Comparison of ENCODE assay signal across 23 mouse cellular contexts in the genomic region with DNA sequence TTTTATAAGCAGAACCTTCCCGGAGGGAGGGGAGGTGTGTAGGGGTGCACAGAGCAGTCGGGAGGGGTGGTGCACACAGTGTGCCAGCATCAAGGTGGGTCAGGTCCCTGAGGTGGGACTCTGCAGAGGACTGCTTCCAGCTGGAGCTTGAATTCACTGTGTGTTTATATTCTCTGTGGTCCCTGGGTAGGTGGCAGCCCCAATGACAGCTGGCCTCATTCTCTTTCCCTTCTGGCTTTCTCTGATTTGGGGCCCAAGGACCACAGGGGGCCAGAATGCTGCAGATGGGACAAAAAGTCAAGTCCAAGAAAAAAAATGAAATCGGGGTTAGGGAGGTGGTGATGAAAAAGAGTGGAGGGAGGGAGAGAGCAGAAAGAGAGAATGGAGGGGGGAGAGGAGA. TPM values are rescaled to one million over a fixed set of nuclear protein-coding genes. Genes with fewer than 3 reads are reported as not detected.
DNase-seq lines count a peak whose midpoint lies in the region; ATAC-seq and TF ChIP-seq lines count a peak whose summit lies in the region.
"Had no signal": no experiment of that assay in that cellular context is flagged by ENCODE, and none has a peak within 500 bp of the region (broad histone marks: within the 10 kb centered on the region; RNA-seq: fewer than 3 reads in every experiment).

No protein-coding gene starts in this region.

- 42% methylated on average over 3 of the region's 3 CpGs for WGBS in hindbrain, postnatal 0 days
- WGBS in hindbrain, embryonic 10.5 days, result 73% methylated on average over 3 of the region's 3 CpGs
- 55% methylated on average over 3 of the region's 3 CpGs for WGBS in liver, postnatal 0 days (ENCODE audit: insufficient replicate concordance)

- no peaks in the 10 kb centered on the region for H3K9me3 ChIP-seq in hindbrain, postnatal 0 days (ENCODE audit: low read length)
- no peaks in the 10 kb centered on the region for H3K9me3 ChIP-seq in hindbrain, embryonic 10.5 days
- no peaks in the 10 kb centered on the region for H3K9me3 ChIP-seq in liver, postnatal 0 days (ENCODE audit: low read length)
- H3K9me3 ChIP-seq: embryonic facial prominence, embryonic 15.5 days; intestine, embryonic 15.5 days; midbrain, embryonic 10.5 days; neural tube, embryonic 13.5 days had no signal

- TF ChIP-seq EP300 in liver, postnatal 0 days (IDR thresholded peaks at IDR 0.05; ENCODE audit: low read depth), result no peak

- no peak for TF ChIP-seq CTCF in hindbrain, postnatal 0 days (IDR thresholded peaks at IDR 0.05; ENCODE audit: low read depth)
- no peak for TF ChIP-seq CTCF in liver, postnatal 0 days (IDR thresholded peaks at IDR 0.05; ENCODE audit: low read depth)

- no peaks in the 10 kb centered on the region for H3K27me3 ChIP-seq in hindbrain, postnatal 0 days (ENCODE audit: insufficient read depth, low read length)
- H3K27me3 ChIP-seq in hindbrain, embryonic 10.5 days (ENCODE audit: insufficient read depth, poor library complexity, severe bottlenecking), result no peaks in the 10 kb centered on the region
- H3K27me3 ChIP-seq in liver, postnatal 0 days (ENCODE audit: insufficient read depth, low read length), result no peaks in the 10 kb centered on the region
- H3K27me3 ChIP-seq: embryonic facial prominence, embryonic 15.5 days; heart, embryonic 12.5 days; intestine, embryonic 15.5 days; neural tube, embryonic 13.5 days had no signal

- no peak overlapping the region for H3K4me3 ChIP-seq in hindbrain, postnatal 0 days (ENCODE audit: low read length)
- H3K4me3 ChIP-seq in hindbrain, embryonic 10.5 days, result no peak overlapping the region
- H3K4me3 ChIP-seq in liver, postnatal 0 days (ENCODE audit: low read depth, low read length), result no peak overlapping the region
- H3K4me3 ChIP-seq: embryonic facial prominence, embryonic 15.5 days; heart, embryonic 12.5 days; intestine, embryonic 15.5 days; midbrain, embryonic 10.5 days; myocyte; neural tube, embryonic 13.5 days had no signal

- ATAC-seq in hindbrain, postnatal 0 days, result no peak
- peak; percentile 86 for ATAC-seq in cerebellum, adult (ENCODE audit: insufficient number of reproducible peaks, low FRiP score, low TSS enrichment)
- ATAC-seq in liver, postnatal 0 days, result no peak
- ATAC-seq: forebrain, embryonic 16.5 days; intestine, embryonic 15.5 days; lung, postnatal 0 days; midbrain, embryonic 16.5 days had no signal

- H3K9ac ChIP-seq in hindbrain, postnatal 0 days (replicated peaks; ENCODE audit: low read length), result no peak overlapping the region
- H3K9ac ChIP-seq in liver, postnatal 0 days (replicated peaks), result no peak overlapping the region
- H3K9ac ChIP-seq: embryonic facial prominence, embryonic 15.5 days; heart, embryonic 12.5 days; intestine, embryonic 15.5 days; neural tube, embryonic 13.5 days had no signal

- H3K27ac ChIP-seq in hindbrain, postnatal 0 days, result no peak overlapping the region
- H3K27ac ChIP-seq in hindbrain, embryonic 10.5 days, result no peak overlapping the region
- H3K27ac ChIP-seq in liver, postnatal 0 days (ENCODE audit: low read depth), result no peak overlapping the region
- H3K27ac ChIP-seq: embryonic facial prominence, embryonic 15.5 days; intestine, embryonic 15.5 days; midbrain, embryonic 10.5 days; neural tube, embryonic 13.5 days had no signal

- no peaks in the 10 kb centered on the region for H3K36me3 ChIP-seq in hindbrain, postnatal 0 days (ENCODE audit: insufficient read depth, low read length)
- no peaks in the 10 kb centered on the region for H3K36me3 ChIP-seq in hindbrain, embryonic 10.5 days
- H3K36me3 ChIP-seq in liver, postnatal 0 days (replicated peaks; ENCODE audit: insufficient read depth, low read length), result no peaks in the 10 kb centered on the region
- H3K36me3 ChIP-seq: embryonic facial prominence, embryonic 15.5 days; heart, embryonic 12.5 days; intestine, embryonic 15.5 days; midbrain, embryonic 10.5 days; neural tube, embryonic 13.5 days had no signal

- peak; percentile 45 for DNase-seq in hindbrain, postnatal 0 days (ENCODE audit: low spot score)
- DNase-seq in hindbrain, embryonic 10.5 days (ENCODE audit: low spot score), result no peak
- peak; percentile 87 for DNase-seq in cerebellum, adult 8-10 months
- peak; percentile 82 to 84 for DNase-seq in cerebellum, postnatal 36 days
- DNase-seq in kidney, adult 8-10 months, result no peak
- DNase-seq in liver, postnatal 0 days, result no peak
- DNase-seq: adrenal gland, postnatal 25 days; gastrocnemius, postnatal 10 days; heart, postnatal 10 days; kidney, adult 9 months; kidney, postnatal 36 days; right cerebral cortex, postnatal 4 days; thymus, adult 18-20 months had no signal

- no peak overlapping the region for H3K4me2 ChIP-seq in hindbrain, postnatal 0 days (ENCODE audit: low read depth, low read length)
- no peak overlapping the region for H3K4me2 ChIP-seq in liver, postnatal 0 days (ENCODE audit: low read depth, low read length)
- H3K4me2 ChIP-seq: embryonic facial prominence, embryonic 15.5 days; heart, embryonic 12.5 days; intestine, embryonic 15.5 days; neural tube, embryonic 13.5 days had no signal

- H3K4me1 ChIP-seq in hindbrain, postnatal 0 days (ENCODE audit: insufficient read depth, low read length), result no peaks in the 10 kb centered on the region
- H3K4me1 ChIP-seq in hindbrain, embryonic 10.5 days (replicated peaks), result 0 out of 2 replicates have a peak, but pooled peaks cover 4% of the 10 kb centered on the region
- H3K4me1 ChIP-seq in liver, postnatal 0 days (ENCODE audit: insufficient read depth), result no peaks in the 10 kb centered on the region
- H3K4me1 ChIP-seq: embryonic facial prominence, embryonic 15.5 days; heart, embryonic 12.5 days; intestine, embryonic 15.5 days; midbrain, embryonic 10.5 days; neural tube, embryonic 13.5 days had no signal

RNA-seq across cellular contexts. Expression of a gene that starts 15.4 kb away (rescaled TPM):
- 255 and 261 TPM in 2 replicates for total RNA-seq in hindbrain, postnatal 0 days (2014; rRNA removed)
- polyA plus RNA-seq in hindbrain, postnatal 0 days (2015; fragmentation: Nextera tagmentation; extraction: Ambion mirVana), result 187 and 200 TPM in 2 replicates
- 5.6 and 9.9 TPM in 2 replicates for polyA plus RNA-seq in hindbrain, embryonic 10.5 days (2016; fragmentation: Nextera tagmentation; extraction: Ambion mirVana)
- polyA plus RNA-seq in liver, postnatal 0 days (2015; fragmentation: Nextera tagmentation; extraction: Ambion mirVana), result 8.1 TPM in 2 replicates

Comparison
In these comparisons a context has a peak if more than half of its experiments do, and no peak if none do; other contexts are left out.
1. DNase-seq: peak in hindbrain, postnatal 0 days (single experiment), cerebellum, adult 8-10 months (single experiment) and cerebellum, postnatal 36 days (2 of 2); none in hindbrain, embryonic 10.5 days (single experiment), kidney, adult 8-10 months (0 of 2) and liver, postnatal 0 days (single experiment).
2. RNA of a gene that starts 15.4 kb away (polyA plus RNA-seq): 187 to 200 TPM in hindbrain, postnatal 0 days; 5.6 to 9.9 TPM in hindbrain, embryonic 10.5 days and 8.1 TPM in liver, postnatal 0 days; every median in the first group is over 10 times any median in the second.